Mouse (Mus musculus) frontal cortex, postnatal 25 days (tissue): Measurements from ENCODE around the gene Klk1b8.
"Not testable (repeated sequence)": the region's sequence is repeated elsewhere in the genome, so short reads cannot be mapped to it uniquely, and the experiment has no call there.

ENCODE experiments used
- DNase-seq, 2 experiments: peaks; one replicate each; pipeline ENCODE4 v3.0.0; 2022; ENCODE audit warnings: low spot score in 2 of 2

The Klk1b8 gene

DNA sequence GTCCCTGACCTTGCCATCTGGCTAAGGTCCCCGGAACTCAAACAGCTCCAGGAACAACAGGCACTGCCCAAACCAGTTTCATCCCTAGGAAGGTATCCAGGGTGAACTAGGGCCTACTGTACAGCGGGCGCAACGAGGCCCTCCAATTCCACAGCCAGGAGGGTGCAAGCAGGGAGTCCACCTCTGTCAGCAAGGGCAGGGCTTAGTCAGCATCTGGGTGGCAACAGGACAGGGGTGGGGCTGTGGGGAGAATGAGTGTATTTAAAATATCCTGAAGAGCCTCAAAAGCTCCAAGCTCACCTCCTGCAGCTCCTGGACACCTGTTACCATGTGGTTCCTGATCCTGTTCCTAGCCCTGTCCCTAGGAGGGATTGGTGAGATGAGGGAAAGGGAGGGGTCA lies 45.1 kb downstream of the Klk1b8 start, which contains the start of gene Klk1b11:
TSS of gene Klk1b11 (plus strand) at position 301 of the 400 bp plus-strand sequence.
- DNase-seq, result not testable (repeated sequence)
